Mouse (Mus musculus) ES-E14 (cell line): ENCODE data around the gene Ttpal.

Experiments used
- CHD2 ChIP-seq: IDR thresholded peaks from 2 replicates; pipeline ENCODE4 v1.6.1; 2014; ENCODE audit warnings: mild to moderate bottlenecking, low read depth, low read length, inconsistent platforms
- HCFC1 ChIP-seq: IDR thresholded peaks from 2 replicates; pipeline ENCODE4 v1.6.1; 2012; ENCODE audit warnings: low read length, inconsistent platforms, borderline replicate concordance; ENCODE audit not compliant: insufficient read depth
- ZC3H11A ChIP-seq: IDR thresholded peaks from 2 replicates; pipeline ENCODE4 v1.6.1; 2012; ENCODE audit warnings: low read depth, mild to moderate bottlenecking, inconsistent platforms, low read length, borderline replicate concordance

DNA sequence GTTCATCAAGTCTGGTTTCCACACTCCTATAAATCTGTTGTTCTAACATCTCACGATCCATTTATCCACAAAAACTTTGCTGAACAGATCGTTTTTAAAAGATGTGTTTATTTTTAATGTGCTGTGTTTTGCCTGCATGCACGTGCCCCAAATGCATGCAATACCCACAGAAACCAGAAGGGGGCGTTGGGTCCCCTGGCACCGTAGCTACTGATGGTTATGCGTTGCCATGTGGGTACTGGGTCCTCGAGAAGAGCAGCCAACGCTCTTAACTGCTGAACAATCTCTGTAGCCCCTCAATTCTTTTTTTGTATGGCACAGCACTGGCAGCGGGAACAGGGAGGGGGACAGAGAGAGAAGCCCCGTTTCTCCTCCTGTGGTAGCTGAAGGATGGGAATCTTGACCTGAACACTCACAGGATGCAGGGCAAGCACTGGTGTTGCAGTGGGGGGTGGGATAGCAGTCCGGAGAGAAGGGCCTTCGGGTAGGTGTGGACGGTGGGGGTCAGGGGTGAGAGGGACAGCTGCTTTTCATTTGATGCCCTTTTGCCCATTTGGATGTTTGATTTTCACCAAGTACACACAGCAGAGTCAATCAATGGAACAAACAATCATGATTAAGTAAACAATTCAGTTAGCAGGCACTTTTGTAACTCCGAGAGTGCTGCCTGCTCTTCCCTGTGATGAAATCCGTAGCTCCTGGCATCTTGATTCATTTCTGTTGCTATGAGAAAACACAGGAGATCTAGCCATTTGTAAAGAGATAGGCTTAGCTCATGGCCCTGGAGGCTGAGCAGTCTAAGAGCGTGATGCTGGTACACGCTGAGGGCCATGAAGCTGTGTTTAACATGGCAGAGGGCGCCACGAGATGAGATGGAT lies 15.5 kb upstream of the Ttpal start:
- TF ChIP-seq HCFC1, result no peak
- TF ChIP-seq ZC3H11A, result no peak
- no peak for TF ChIP-seq CHD2
